Mouse (Mus musculus): ENCODE measurements around the gene Fndc5. TPM values are rescaled to one million over a fixed set of nuclear protein-coding genes. Genes with fewer than 3 reads are reported as not detected.

Fndc5 gene
- polyA plus RNA-seq, 1 experiment from 2014 or later: 17.4 TPM

- H3K4me2 ChIP-seq: no peak overlapping the region
- H3K36me3 ChIP-seq: no peaks in the 10 kb centered on the region
- ATAC-seq (ENCODE audit: insufficient number of reproducible peaks, low FRiP score, low TSS enrichment, low read depth): 0 out of 2 replicates have a peak, but pooled peaks have one; percentile 23
- H3K27me3 ChIP-seq: peaks cover 19% of the 10 kb centered on the region; the same call in 1 of the 2 replicates
- H3K4me1 ChIP-seq: 0 out of 2 replicates have a peak, but pooled peaks cover 9% of the 10 kb centered on the region
- no peaks in the 10 kb centered on the region for H3K9me3 ChIP-seq
- H3K27ac ChIP-seq: no peak overlapping the region
- no peak overlapping the region for H3K4me3 ChIP-seq
- H3K9ac ChIP-seq: no peak overlapping the region
- 35% methylated on average over 28 of the region's 28 CpGs for WGBS
Observed at GRCm38 (mm10) chr4:129113083-129113988, 23.5 kb upstream of the Fndc5 start.

- WGBS: 91% methylated on average over 8 of the region's 8 CpGs
- no peak overlapping the region for H3K4me3 ChIP-seq
- H3K27ac ChIP-seq: no peak overlapping the region
- H3K9me3 ChIP-seq: no peaks in the 10 kb centered on the region
- ATAC-seq (ENCODE audit: insufficient number of reproducible peaks, low FRiP score, low TSS enrichment, low read depth): no peak
- H3K9ac ChIP-seq: no peak overlapping the region
- H3K4me1 ChIP-seq: peaks cover 23% of the 10 kb centered on the region
- H3K4me2 ChIP-seq: no peak overlapping the region
- H3K36me3 ChIP-seq: no peaks in the 10 kb centered on the region
- H3K27me3 ChIP-seq: peaks cover 52% of the 10 kb centered on the region
Observed at GRCm38 (mm10) chr4:129116703-129117102, 20.1 kb upstream of the Fndc5 start.

GRCm38 (mm10) chr4:129117720-129118510 lies 18.9 kb upstream of the Fndc5 start:
- Histone ChIP-seq H3K36me3 (no peaks in the 10 kb centered on the region), H3K27ac (no peak overlapping the region), H3K9me3 (no peaks in the 10 kb centered on the region), H3K4me2 (no peak overlapping the region), H3K4me1 (peaks cover 20% of the 10 kb centered on the region), H3K27me3 (peaks cover 62% of the 10 kb centered on the region), H3K9ac (no peak overlapping the region), H3K4me3 (no peak overlapping the region)
- no peak for ATAC-seq (ENCODE audit: insufficient number of reproducible peaks, low FRiP score, low TSS enrichment, low read depth)
- WGBS: 90% methylated on average over 14 of the region's 14 CpGs

- no peaks in the 10 kb centered on the region for H3K36me3 ChIP-seq
- no peak overlapping the region for H3K27ac ChIP-seq
- H3K4me2 ChIP-seq: no peak overlapping the region
- 69% methylated on average over 10 of the region's 10 CpGs for WGBS
- no peaks in the 10 kb centered on the region for H3K9me3 ChIP-seq
- peaks cover 66% of the 10 kb centered on the region for H3K27me3 ChIP-seq
- H3K4me3 ChIP-seq: no peak overlapping the region
- no peak overlapping the region for H3K9ac ChIP-seq
- peaks cover 17% of the 10 kb centered on the region for H3K4me1 ChIP-seq
- ATAC-seq (ENCODE audit: insufficient number of reproducible peaks, low FRiP score, low TSS enrichment, low read depth): no peak
Observed at GRCm38 (mm10) chr4:129119708-129120107, 17.1 kb upstream of the Fndc5 start.

GRCm38 (mm10) chr4:129120520-129121445 lies 16.0 kb upstream of the Fndc5 start:
- no peaks in the 10 kb centered on the region for H3K36me3 ChIP-seq

GRCm38 (mm10) chr4:129121569-129122086 lies 15.2 kb upstream of the Fndc5 start, which contains the start of gene Hpca:
TSS of gene Hpca (minus strand) at chr4:129122036.
- WGBS: 2% methylated on average over 15 of the region's 17 CpGs
- Histone ChIP-seq H3K4me2 (peak within 1 kb of the TSS; percentile 97), H3K9me3 (no peaks in the 10 kb centered on the region), H3K9ac (no peak within 1 kb of the TSS), H3K4me3 (peak within 1 kb of the TSS; percentile 46), H3K27ac (no peak within 1 kb of the TSS), H3K36me3 (no peaks in the 10 kb centered on the region), H3K27me3 (peaks cover 85% of the 10 kb centered on the region), H3K4me1 (peaks cover 26% of the 10 kb centered on the region)
- no peak for ATAC-seq (ENCODE audit: insufficient number of reproducible peaks, low FRiP score, low TSS enrichment, low read depth)

More at GRCm38 (mm10) chr4:129120520-129121445, 16.0 kb upstream of the Fndc5 start:
- Histone ChIP-seq H3K4me1 (peaks cover 24% of the 10 kb centered on the region), H3K9ac (no peak overlapping the region), H3K4me3 (peak overlapping the region; percentile 46), H3K27me3 (peaks cover 77% of the 10 kb centered on the region), H3K27ac (no peak overlapping the region), H3K9me3 (no peaks in the 10 kb centered on the region), H3K4me2 (peak overlapping the region; percentile 97)
- no peak for ATAC-seq (ENCODE audit: insufficient number of reproducible peaks, low FRiP score, low TSS enrichment, low read depth)
- WGBS: 2% methylated on average over 52 of the region's 59 CpGs

GRCm38 (mm10) chr4:129122107-129122506 lies 14.7 kb upstream of the Fndc5 start:
- 28% methylated on average over 9 of the region's 9 CpGs for WGBS
- Histone ChIP-seq H3K4me2 (no peak overlapping the region), H3K36me3 (no peaks in the 10 kb centered on the region), H3K9me3 (no peaks in the 10 kb centered on the region), H3K27me3 (peaks cover 80% of the 10 kb centered on the region), H3K4me3 (no peak overlapping the region), H3K9ac (no peak overlapping the region), H3K4me1 (peaks cover 26% of the 10 kb centered on the region), H3K27ac (no peak overlapping the region)
- ATAC-seq (ENCODE audit: insufficient number of reproducible peaks, low FRiP score, low TSS enrichment, low read depth): no peak

GRCm38 (mm10) chr4:129122719-129123118 lies 14.1 kb upstream of the Fndc5 start:
- no peak for ATAC-seq (ENCODE audit: insufficient number of reproducible peaks, low FRiP score, low TSS enrichment, low read depth)
- peaks cover 26% of the 10 kb centered on the region for H3K4me1 ChIP-seq
- H3K27me3 ChIP-seq: peaks cover 78% of the 10 kb centered on the region
- no peak overlapping the region for H3K27ac ChIP-seq
- 25% methylated on average over 8 of the region's 8 CpGs for WGBS
- no peak overlapping the region for H3K9ac ChIP-seq
- no peaks in the 10 kb centered on the region for H3K9me3 ChIP-seq
- no peak overlapping the region for H3K4me3 ChIP-seq
- no peaks in the 10 kb centered on the region for H3K36me3 ChIP-seq
- no peak overlapping the region for H3K4me2 ChIP-seq

GRCm38 (mm10) chr4:129124652-129125146 lies 12.1 kb upstream of the Fndc5 start:
- Histone ChIP-seq H3K27me3 (peaks cover 63% of the 10 kb centered on the region), H3K9ac (no peak overlapping the region), H3K4me3 (no peak overlapping the region), H3K27ac (no peak overlapping the region), H3K4me1 (peaks cover 38% of the 10 kb centered on the region), H3K36me3 (no peaks in the 10 kb centered on the region), H3K4me2 (no peak overlapping the region), H3K9me3 (no peaks in the 10 kb centered on the region)
- WGBS: 6% methylated on average over 13 of the region's 13 CpGs
- no peak for ATAC-seq (ENCODE audit: insufficient number of reproducible peaks, low FRiP score, low TSS enrichment, low read depth)

- WGBS: 23% methylated on average over 19 of the region's 19 CpGs
- no peak overlapping the region for H3K27ac ChIP-seq
- H3K4me3 ChIP-seq: peak overlapping the region; percentile 11; the same call in 1 of the 2 replicates
- H3K9ac ChIP-seq: no peak overlapping the region
- ATAC-seq (ENCODE audit: insufficient number of reproducible peaks, low FRiP score, low TSS enrichment, low read depth): no peak
- peaks cover 44% of the 10 kb centered on the region for H3K4me1 ChIP-seq
- H3K4me2 ChIP-seq: peak overlapping the region; percentile 19; the same call in 1 of the 2 replicates
- H3K9me3 ChIP-seq: no peaks in the 10 kb centered on the region
- peaks cover 51% of the 10 kb centered on the region for H3K27me3 ChIP-seq
- no peaks in the 10 kb centered on the region for H3K36me3 ChIP-seq
Observed at GRCm38 (mm10) chr4:129125736-129126451, 10.9 kb upstream of the Fndc5 start.
